Mouse (Mus musculus) kidney, embryonic 14.5 days (tissue): ENCODE data around the gene H13. TPM values are rescaled to one million over a fixed set of nuclear protein-coding genes. Genes with fewer than 3 reads are reported as not detected.

ENCODE experiments used
- ATAC-seq: fragments of 200-750 bp; cut with Nextera tagmentation; 2 replicates; pipeline ENCODE4 v1.8.0; 2017; ENCODE audit warnings: moderate number of reproducible peaks, mild to moderate bottlenecking, moderate TSS enrichment, moderate library complexity; ENCODE audit not compliant: low FRiP score, low TSS enrichment
- H3K27ac ChIP-seq: fragments of 300-500 bp; sonication (generic); 2 replicates; pipeline ENCODE4 v1.5.1; 2014; ENCODE audit warnings: low read depth, mild to moderate bottlenecking, low read length, moderate library complexity, mixed read lengths
- H3K27me3 ChIP-seq: fragments of 300-500 bp; sonication (generic); 2 replicates; pipeline ENCODE4 v1.6.1; 2014; ENCODE audit warnings: mild to moderate bottlenecking, low read length; ENCODE audit not compliant: control insufficient read depth, insufficient read depth
- H3K36me3 ChIP-seq: fragments of 300-500 bp; sonication (generic); 2 replicates; pipeline ENCODE4 v1.6.1; 2014; ENCODE audit warnings: low read length, mixed read lengths; ENCODE audit not compliant: control insufficient read depth, insufficient read depth
- H3K4me1 ChIP-seq: fragments of 300-500 bp; sonication (generic); 2 replicates; pipeline ENCODE4 v1.6.1; 2014; ENCODE audit warnings: low read length, mixed read lengths; ENCODE audit not compliant: control insufficient read depth, insufficient read depth
- H3K4me2 ChIP-seq: fragments of 300-500 bp; sonication (generic); replicated peaks from 2 replicates; pipeline ENCODE4 v1.6.1; 2014; ENCODE audit warnings: low read depth, mild to moderate bottlenecking, low read length
- H3K4me3 ChIP-seq: fragments of 300-500 bp; sonication (generic); 2 replicates; pipeline ENCODE4 v1.5.1; 2014; ENCODE audit warnings: mild to moderate bottlenecking, low read length
- H3K9ac ChIP-seq: fragments of 300-500 bp; sonication (generic); 2 replicates; pipeline ENCODE4 v1.6.1; 2014; ENCODE audit warnings: low read depth, mild to moderate bottlenecking, low read length, moderate library complexity
- H3K9me3 ChIP-seq: fragments of 300-500 bp; sonication (generic); 2 replicates; pipeline ENCODE4 v1.6.1; 2016; ENCODE audit warnings: low read length; ENCODE audit not compliant: control insufficient read depth
- WGBS: fragments of 180-500 bp; shearing (Covaris S2); extraction: QIAGEN DNeasy Blood & Tissue Kit; methylation state at CpG from one replicate; pipeline ENCODE4 v1.1.7; 2014; 5-methylcytosine and 5-hydroxymethylcytosine counted together
- polyA plus RNA-seq: library from polyadenylated mRNA; unstranded; fragments of >200 nt; fragmentation: Nextera tagmentation; extraction: Ambion mirVana; gene quantifications from 2 replicates; pipeline ENCODE4 v1.2.1, GENCODE M21; 2014

H13 gene
- polyA plus RNA-seq, 1 experiment from 2014 or later, result 147 TPM

- H3K27me3 ChIP-seq, result no peaks in the 10 kb centered on the region
- H3K4me1 ChIP-seq, result peaks cover 69% of the 10 kb centered on the region
- H3K27ac ChIP-seq, result peak overlapping the region; percentile 83
- H3K4me2 ChIP-seq, result no peak overlapping the region
- peak; percentile 38 for ATAC-seq
- 0 out of 2 replicates have a peak overlapping the region, but pooled peaks have one; percentile 18 for H3K9ac ChIP-seq
- no peaks in the 10 kb centered on the region for H3K36me3 ChIP-seq
- H3K4me3 ChIP-seq, result no peak overlapping the region
- no peaks in the 10 kb centered on the region for H3K9me3 ChIP-seq
- 25% methylated on average over 8 of the region's 8 CpGs for WGBS
These were observed 59.9 kb downstream of the H13 start for GRCm38 (mm10) chr2:152729013-152729635.

GRCm38 (mm10) chr2:152729636-152730020 lies 60.4 kb downstream of the H13 start:
- no peaks in the 10 kb centered on the region for H3K36me3 ChIP-seq
- no peak overlapping the region for H3K4me3 ChIP-seq
- 20% methylated on average over 7 of the region's 7 CpGs for WGBS
- H3K27ac ChIP-seq, result peak overlapping the region; percentile 83
- no peaks in the 10 kb centered on the region for H3K27me3 ChIP-seq
- ATAC-seq, result peak; percentile 60
- H3K9ac ChIP-seq, result 0 out of 2 replicates have a peak overlapping the region, but pooled peaks have one; percentile 18
- no peak overlapping the region for H3K4me2 ChIP-seq
- H3K4me1 ChIP-seq, result peaks cover 69% of the 10 kb centered on the region
- H3K9me3 ChIP-seq, result no peaks in the 10 kb centered on the region

GRCm38 (mm10) chr2:152733201-152733600 lies 63.9 kb downstream of the H13 start:
- Histone ChIP-seq H3K36me3 (peaks cover 3% of the 10 kb centered on the region; the same call in 1 of the 2 replicates), H3K9ac (no peak overlapping the region), H3K4me3 (no peak overlapping the region), H3K9me3 (no peaks in the 10 kb centered on the region), H3K4me1 (peaks cover 47% of the 10 kb centered on the region), H3K4me2 (no peak overlapping the region), H3K27ac (no peak overlapping the region), H3K27me3 (no peaks in the 10 kb centered on the region)
- WGBS, result 97% methylated on average over 2 of the region's 2 CpGs
- ATAC-seq, result no peak

- ATAC-seq, result no peak
- H3K4me2 ChIP-seq, result peak overlapping the region; percentile 90
- H3K4me1 ChIP-seq, result peaks cover 43% of the 10 kb centered on the region
- H3K9ac ChIP-seq, result peak overlapping the region; percentile 55
- peak overlapping the region; percentile 85 for H3K27ac ChIP-seq
- peaks cover 3% of the 10 kb centered on the region; the same call in 1 of the 2 replicates for H3K36me3 ChIP-seq
- peak overlapping the region; percentile 92 for H3K4me3 ChIP-seq
- no peaks in the 10 kb centered on the region for H3K9me3 ChIP-seq
- H3K27me3 ChIP-seq, result no peaks in the 10 kb centered on the region
- 14% methylated on average over 10 of the region's 10 CpGs for WGBS
These were observed 65.2 kb downstream of the H13 start for GRCm38 (mm10) chr2:152734501-152734900.

- peaks cover 41% of the 10 kb centered on the region for H3K4me1 ChIP-seq
- H3K9ac ChIP-seq, result peak overlapping the region; percentile 95; the same call in 1 of the 2 replicates
- peaks cover 3% of the 10 kb centered on the region; the same call in 1 of the 2 replicates for H3K36me3 ChIP-seq
- peak overlapping the region; percentile 85 for H3K27ac ChIP-seq
- H3K27me3 ChIP-seq, result no peaks in the 10 kb centered on the region
- H3K9me3 ChIP-seq, result no peaks in the 10 kb centered on the region
- H3K4me2 ChIP-seq, result peak overlapping the region; percentile 90
- WGBS, result 0% methylated on average over 28 of the region's 28 CpGs
- H3K4me3 ChIP-seq, result peak overlapping the region; percentile 92
- ATAC-seq, result peak; percentile 79
These were observed 65.7 kb downstream of the H13 start for GRCm38 (mm10) chr2:152734984-152735383.

- H3K27me3 ChIP-seq, result no peaks in the 10 kb centered on the region
- H3K4me1 ChIP-seq, result peaks cover 45% of the 10 kb centered on the region
- H3K4me3 ChIP-seq, result peak within 1 kb of the TSS; percentile 92
- H3K27ac ChIP-seq, result peak within 1 kb of the TSS; percentile 85
- peaks cover 3% of the 10 kb centered on the region; the same call in 1 of the 2 replicates for H3K36me3 ChIP-seq
- peak; percentile 81 for ATAC-seq
- H3K4me2 ChIP-seq, result peak within 1 kb of the TSS; percentile 90
- H3K9ac ChIP-seq, result peak within 1 kb of the TSS; percentile 95
- under 1% methylated on average over 28 of the region's 28 CpGs for WGBS
- no peaks in the 10 kb centered on the region for H3K9me3 ChIP-seq
These were observed 66.9 kb downstream of the H13 start, which contains the start of gene Id1 for GRCm38 (mm10) chr2:152736090-152736601. TSS of gene Id1 (plus strand) at chr2:152736251.

GRCm38 (mm10) chr2:152736748-152737147 lies 67.5 kb downstream of the H13 start:
- Histone ChIP-seq H3K9me3 (no peaks in the 10 kb centered on the region), H3K27ac (peak overlapping the region; percentile 85), H3K27me3 (no peaks in the 10 kb centered on the region), H3K36me3 (peaks cover 3% of the 10 kb centered on the region; the same call in 1 of the 2 replicates), H3K4me1 (peaks cover 50% of the 10 kb centered on the region), H3K4me3 (peak overlapping the region; percentile 92), H3K9ac (peak overlapping the region; percentile 95), H3K4me2 (peak overlapping the region; percentile 90)
- WGBS, result under 1% methylated on average over 22 of the region's 22 CpGs
- no peak for ATAC-seq

- peaks cover 57% of the 10 kb centered on the region for H3K4me1 ChIP-seq
These were observed 68.3 kb downstream of the H13 start for GRCm38 (mm10) chr2:152737306-152738221.

More at GRCm38 (mm10) chr2:152737306-152738221, 68.3 kb downstream of the H13 start:
- Histone ChIP-seq H3K36me3 (peaks cover 3% of the 10 kb centered on the region; the same call in 1 of the 2 replicates), H3K4me2 (peak overlapping the region; percentile 90), H3K9me3 (no peaks in the 10 kb centered on the region), H3K4me3 (peak overlapping the region; percentile 92), H3K9ac (peak overlapping the region; percentile 95), H3K27me3 (no peaks in the 10 kb centered on the region), H3K27ac (peak overlapping the region; percentile 85)
- ATAC-seq, result no peak
- 7% methylated on average over 10 of the region's 10 CpGs for WGBS
